Mouse (Mus musculus) urinary bladder, adult 2 months (tissue): ENCODE measurements around the gene Cfap97. TPM values are rescaled to one million over a fixed set of nuclear protein-coding genes. Genes with fewer than 3 reads are reported as not detected.
"Not testable (repeated sequence)": the region's sequence is repeated elsewhere in the genome, so short reads cannot be mapped to it uniquely, and the experiment has no call there.

Experiments
- DNase-seq: peaks from one replicate; pipeline ENCODE4 v3.0.0; 2022; ENCODE audit warnings: low spot score
- polyA plus RNA-seq: library from polyadenylated mRNA; depleted of rRNA; stranded (reverse); fragments of >200 nt; gene quantifications from 2 replicates; pipeline ENCODE4 v1.2.3, GENCODE M21; 2012; rRNA removed

Gene Cfap97
- polyA plus RNA-seq: 11.4 and 12.8 TPM in 2 replicates

DNA sequence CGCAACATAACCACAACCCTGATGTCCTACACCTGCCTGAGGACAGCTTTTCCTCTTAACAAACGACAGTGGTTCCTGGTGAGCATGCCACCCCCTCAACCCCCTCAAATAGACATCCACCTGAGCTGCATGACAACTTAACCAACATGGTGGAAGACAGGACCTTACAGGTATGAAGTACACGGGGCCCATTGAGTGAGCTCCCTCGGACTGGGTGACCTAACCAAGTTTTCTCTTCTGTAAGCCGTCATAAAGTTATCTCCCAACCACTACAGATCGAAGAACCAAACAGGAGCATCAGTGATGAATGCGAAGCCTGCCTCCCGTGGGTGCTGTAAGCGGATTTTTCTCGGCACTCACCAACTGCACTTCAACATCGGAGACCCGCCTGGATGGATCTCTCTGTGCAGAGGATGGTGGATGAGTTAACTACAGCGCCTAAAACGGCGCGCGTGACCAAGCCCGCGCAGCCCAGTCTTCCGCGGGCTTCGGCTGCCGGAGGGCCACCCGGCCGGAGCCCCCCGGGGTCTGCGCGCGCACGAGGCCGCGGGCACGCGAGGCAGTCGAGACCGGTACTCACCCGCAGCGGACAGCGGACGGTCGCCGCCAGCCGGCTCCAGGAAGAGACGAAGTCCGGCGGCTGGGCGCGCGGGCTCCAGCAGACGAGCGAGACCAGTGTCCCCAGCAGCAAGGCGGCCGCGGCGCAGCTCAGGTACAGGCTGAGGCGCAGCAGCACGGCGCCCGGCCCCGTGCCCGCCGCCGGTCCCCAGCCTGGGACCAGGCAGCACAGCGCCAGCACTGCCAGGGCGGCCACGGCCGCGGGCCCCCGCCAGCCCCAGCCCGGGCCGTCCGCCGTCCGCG is at the start of gene Cfap97:
TSS of gene Cfap97 (plus strand) at position 570 of the 861 bp plus-strand sequence.
- DNase-seq: peak; percentile 51

DNA sequence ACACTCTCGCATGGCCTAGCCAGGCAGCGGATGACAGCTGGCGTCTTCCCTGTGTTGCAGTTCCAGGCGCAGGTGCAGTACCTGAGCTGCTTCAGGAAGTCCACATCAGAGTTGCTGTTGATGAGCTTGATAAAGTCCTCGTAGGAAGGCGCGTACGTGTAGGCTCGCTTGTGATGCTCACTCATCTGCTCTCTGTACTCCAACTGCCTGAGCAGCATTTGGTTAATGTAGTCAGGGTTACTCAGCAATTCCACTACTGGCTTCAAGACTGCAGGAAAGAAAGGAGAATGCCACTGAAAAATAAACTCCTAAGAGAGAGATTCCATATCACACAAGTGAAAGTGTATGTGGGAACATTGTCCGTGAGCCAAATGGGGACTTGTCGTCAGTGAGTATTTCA is 48.1 kb upstream of the Cfap97 start:
- DNase-seq: no peak

DNA sequence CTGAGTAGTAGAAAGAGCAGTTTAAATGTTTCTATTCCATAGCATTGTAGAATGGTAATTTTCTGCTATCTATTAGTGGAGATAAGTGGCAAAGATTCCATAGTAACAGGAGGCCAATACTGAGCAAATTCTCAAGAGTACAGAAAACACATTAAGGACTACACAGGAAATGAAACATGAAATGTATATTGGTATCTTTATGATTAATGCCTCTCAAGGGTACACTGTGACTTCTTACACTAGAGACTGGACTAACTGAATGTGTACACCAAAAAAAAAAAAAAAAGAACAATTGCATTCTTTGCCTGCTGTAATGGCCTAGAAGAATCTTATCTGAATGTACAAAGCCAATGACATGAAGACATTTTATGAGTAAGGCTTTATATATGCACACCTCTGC is 43.9 kb upstream of the Cfap97 start:
- DNase-seq: no peak

GRCm38 (mm10) chr8:46113421-46114170 is 38.0 kb upstream of the Cfap97 start:
- DNase-seq: not testable (repeated sequence)

- no peak for DNase-seq
Measured at GRCm38 (mm10) chr8:46117172-46117571, 34.4 kb upstream of the Cfap97 start.

- no peak for DNase-seq
Measured at GRCm38 (mm10) chr8:46119176-46119575, 32.4 kb upstream of the Cfap97 start.

DNA sequence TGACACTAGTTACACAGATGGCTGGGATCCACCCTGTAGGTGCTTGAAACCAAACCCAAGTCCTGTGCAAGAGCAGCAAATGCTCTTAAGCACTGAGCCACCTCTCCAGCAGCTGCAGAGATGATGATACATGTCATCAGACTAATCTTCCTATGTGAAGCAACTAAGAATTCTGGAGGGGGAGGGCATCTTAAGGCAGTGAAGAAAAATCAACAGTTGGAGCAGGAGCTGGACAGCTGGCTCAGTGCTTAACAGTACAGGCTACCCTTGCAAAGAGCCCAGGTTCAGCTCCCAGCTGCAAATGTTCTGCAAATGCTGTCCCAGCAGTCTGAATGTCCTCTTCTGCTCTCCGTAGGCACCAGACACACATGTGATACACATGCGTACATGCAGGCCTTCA is 29.1 kb upstream of the Cfap97 start:
- DNase-seq: no peak

GRCm38 (mm10) chr8:46130426-46130825 is 21.1 kb upstream of the Cfap97 start:
- DNase-seq: no peak

DNA sequence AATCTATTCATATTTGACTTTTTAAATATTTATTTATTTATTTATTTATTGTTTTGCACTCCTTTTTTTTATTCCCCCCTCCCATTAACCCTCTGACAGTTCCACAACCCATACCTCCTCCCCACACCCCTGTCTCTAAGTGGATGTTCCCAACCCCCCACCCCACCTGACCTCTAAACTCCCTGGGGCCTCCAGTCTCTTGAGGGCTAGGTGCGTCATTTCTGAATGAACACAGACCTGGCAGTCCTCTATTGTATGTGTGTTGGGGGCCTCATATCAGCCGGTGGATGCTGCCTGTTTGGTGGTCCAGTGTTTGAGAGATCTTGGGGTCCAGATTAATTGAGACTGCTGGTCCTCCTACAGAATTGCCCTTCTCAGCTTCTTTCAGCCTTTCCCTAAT is 16.0 kb upstream of the Cfap97 start:
- DNase-seq: not testable (repeated sequence)

DNA sequence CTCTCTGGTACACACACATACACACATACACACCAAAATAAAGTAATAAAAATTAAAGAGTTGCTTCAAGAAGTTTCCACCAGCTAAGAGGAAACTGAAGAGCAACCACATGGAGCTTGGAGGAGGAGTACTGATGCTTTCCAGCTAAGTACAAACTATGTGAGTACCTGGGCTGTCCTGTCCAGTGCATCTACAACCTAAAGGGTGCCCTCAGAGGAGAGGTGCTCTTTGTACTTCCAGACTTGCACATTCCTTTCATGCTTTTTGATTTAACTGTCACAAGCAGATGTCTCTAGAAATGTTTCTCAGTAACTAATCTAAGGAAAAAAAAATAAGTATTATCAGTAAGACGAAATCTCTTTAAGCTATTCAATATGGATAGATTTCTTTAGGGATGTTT is 14.2 kb upstream of the Cfap97 start:
- DNase-seq: no peak

- no peak for DNase-seq
Measured at GRCm38 (mm10) chr8:46137843-46138596, 13.6 kb upstream of the Cfap97 start.

GRCm38 (mm10) chr8:46140376-46141120 is 11.0 kb upstream of the Cfap97 start:
- no peak for DNase-seq

GRCm38 (mm10) chr8:46141688-46142087 is 9.9 kb upstream of the Cfap97 start:
- no peak for DNase-seq

- DNase-seq: no peak
Measured at GRCm38 (mm10) chr8:46142498-46143081, 9.0 kb upstream of the Cfap97 start.

- no peak for DNase-seq
Measured at GRCm38 (mm10) chr8:46143470-46143869, 8.1 kb upstream of the Cfap97 start.

- DNase-seq: no peak
Measured at GRCm38 (mm10) chr8:46143924-46144323, 7.6 kb upstream of the Cfap97 start.

- DNase-seq: no peak
Measured at GRCm38 (mm10) chr8:46146173-46146572, 5.4 kb upstream of the Cfap97 start.

DNA sequence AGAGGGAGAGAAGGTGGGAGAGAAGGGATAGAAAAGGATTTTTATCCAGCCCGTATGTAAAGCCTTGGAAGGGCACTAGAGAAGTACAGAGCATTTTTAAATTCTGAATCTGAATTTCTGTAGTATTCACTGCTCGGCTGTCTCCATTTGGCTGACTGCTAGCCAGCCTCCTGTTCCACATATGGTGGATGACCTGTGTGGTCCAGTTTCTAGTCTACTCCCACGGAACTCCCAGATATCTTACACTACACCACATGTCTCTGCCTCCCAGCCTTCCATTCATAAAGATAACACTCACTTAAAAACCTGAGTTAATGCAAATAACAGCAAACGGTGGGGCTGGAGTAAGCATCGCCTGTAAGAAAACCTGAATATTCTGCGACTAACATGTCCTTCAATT is 2.3 kb upstream of the Cfap97 start:
- DNase-seq: no peak

DNA sequence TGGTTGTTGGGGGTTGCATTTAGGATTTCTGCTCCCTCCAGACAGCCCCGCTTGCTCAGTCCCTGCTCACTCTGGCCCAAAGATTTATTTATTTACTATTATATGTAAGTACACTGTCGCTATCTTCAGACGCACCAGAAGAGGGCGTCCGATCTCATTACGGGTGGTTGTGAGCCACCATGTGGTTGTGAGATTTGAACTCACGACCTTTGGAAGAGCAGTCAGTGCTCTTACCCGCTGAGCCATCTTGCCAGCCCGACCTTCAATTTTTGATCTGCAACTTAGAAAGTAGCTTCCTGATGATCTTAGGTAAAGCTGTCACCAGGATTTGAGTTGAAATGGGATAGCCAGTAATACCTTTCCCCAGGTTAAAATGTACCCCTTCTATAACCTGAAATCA is 1.8 kb upstream of the Cfap97 start:
- no peak for DNase-seq

DNA sequence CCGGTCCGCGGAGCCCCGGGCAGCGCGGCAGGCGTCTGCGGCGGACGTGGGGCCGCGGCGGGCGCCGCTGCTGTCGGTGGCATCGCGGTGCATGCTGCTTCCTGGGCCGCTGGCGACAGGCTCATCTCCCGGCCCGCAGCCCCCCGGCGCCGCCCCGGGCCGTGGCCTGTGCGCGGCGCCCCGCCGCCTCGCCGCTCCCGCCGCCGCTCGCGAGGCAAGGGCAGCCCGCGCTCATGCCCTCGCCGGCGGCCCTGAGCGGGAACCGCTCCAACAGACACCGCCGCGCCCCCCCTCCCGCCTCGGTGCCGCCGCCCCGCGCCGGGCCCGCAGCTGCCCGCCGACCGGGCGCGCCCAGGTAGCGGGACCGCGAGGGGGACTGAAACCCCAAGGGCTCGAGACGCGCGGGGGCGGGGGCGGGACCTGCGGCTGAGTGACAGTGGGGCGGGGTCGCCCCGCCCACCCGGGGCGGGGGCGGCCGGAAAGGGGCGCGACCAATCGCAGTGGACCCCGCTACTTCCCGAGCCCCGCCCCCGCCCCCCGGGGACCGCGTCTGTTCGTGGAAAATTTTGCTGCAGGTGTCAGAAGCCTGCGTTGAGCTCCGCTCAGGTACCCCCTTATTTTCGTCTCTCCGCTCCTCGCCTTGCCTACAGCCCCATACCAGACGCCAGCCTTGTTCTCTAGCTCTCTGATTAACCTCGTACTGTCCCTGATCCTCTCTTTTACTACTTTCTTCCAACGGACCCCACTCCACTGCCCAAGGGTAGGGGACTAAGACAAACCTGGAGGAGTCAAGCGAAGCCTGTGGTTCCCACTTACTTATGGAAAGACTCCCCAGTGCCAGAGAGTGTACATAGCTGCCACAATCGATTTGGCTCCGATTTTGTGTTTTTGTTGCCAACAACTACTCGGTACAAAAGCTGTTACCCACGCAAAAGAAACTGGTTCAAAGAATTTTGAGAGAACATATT is 777 bp downstream of the Cfap97 start, which contains the start of gene Snx25:
TSS of gene Snx25 (minus strand) at position 96 of the 968 bp plus-strand sequence.
- peak; percentile 76 for DNase-seq
